Mouse (Mus musculus): ENCODE measurements at regions not wholly inside any gene's neighbourhood (a gene's known extent, or its start where the extent isn't known, plus 50 kb on each side); places are given as distances from the start of the nearest gene placed in this dataset.

DNA sequence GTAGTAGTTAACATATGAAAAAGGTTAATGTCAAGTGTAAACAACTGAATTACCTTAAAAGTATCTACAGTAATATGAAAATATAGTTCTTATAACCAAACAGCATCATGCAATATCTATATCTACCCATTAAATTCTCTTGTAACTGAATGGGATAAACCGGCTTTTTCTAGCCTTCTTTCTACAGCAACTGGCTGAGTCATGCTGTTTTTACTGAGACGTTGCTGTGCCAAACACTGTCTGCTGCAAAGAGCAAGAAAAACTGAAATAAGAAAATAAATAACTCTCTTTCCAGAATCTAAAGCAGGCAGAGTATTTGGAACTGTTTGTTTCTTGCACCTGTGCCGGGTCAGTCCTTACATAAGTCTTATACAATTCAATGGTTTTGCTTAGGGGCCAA, 74.0 kb downstream of the Nxf2 start:
- H3K4me3 ChIP-seq (ENCODE audit: low read depth, low read length) = no peak overlapping the region
- no peak for ATAC-seq (replicated peaks; ENCODE audit: low FRiP score, low TSS enrichment, low read depth)
- no peaks in the 10 kb centered on the region for H3K36me3 ChIP-seq (ENCODE audit: control insufficient read depth, insufficient read depth, low read length)
- no peaks in the 10 kb centered on the region for H3K9me3 ChIP-seq (ENCODE audit: control insufficient read depth, low read length)
- no peak overlapping the region for H3K4me2 ChIP-seq (ENCODE audit: low read length)
- no peaks in the 10 kb centered on the region for H3K4me1 ChIP-seq (replicated peaks; ENCODE audit: control insufficient read depth, insufficient read depth, low read length)
- 86% methylated on average over 3 of the region's 3 CpGs for WGBS
- no peak for DNase-seq (ENCODE audit: low spot score)
- no peak overlapping the region for H3K9ac ChIP-seq (ENCODE audit: low read length)
- H3K27me3 ChIP-seq (replicated peaks; ENCODE audit: control insufficient read depth, insufficient read depth, low read length) = no peaks in the 10 kb centered on the region
- no peak overlapping the region for H3K27ac ChIP-seq (ENCODE audit: low read depth)

- Histone ChIP-seq H3K9ac (ENCODE audit: low read length) (no peak overlapping the region), H3K27ac (ENCODE audit: low read depth) (no peak overlapping the region), H3K4me3 (ENCODE audit: low read depth, low read length) (no peak overlapping the region), H3K4me1 (replicated peaks; ENCODE audit: control insufficient read depth, insufficient read depth, low read length) (no peaks in the 10 kb centered on the region), H3K9me3 (ENCODE audit: control insufficient read depth, low read length) (no peaks in the 10 kb centered on the region), H3K27me3 (replicated peaks; ENCODE audit: control insufficient read depth, insufficient read depth, low read length) (no peaks in the 10 kb centered on the region), H3K4me2 (ENCODE audit: low read length) (no peak overlapping the region), H3K36me3 (ENCODE audit: control insufficient read depth, insufficient read depth, low read length) (no peaks in the 10 kb centered on the region)
- ATAC-seq (replicated peaks; ENCODE audit: low FRiP score, low TSS enrichment, low read depth) (no peak), DNase-seq (ENCODE audit: low spot score) (no peak)
- 82% methylated on average over 4 of the region's 4 CpGs for WGBS
Observed at GRCm38 (mm10) chrX:134889634-134890033, 74.9 kb downstream of the Nxf2 start.

GRCm38 (mm10) chrX:134882334-134882733, 73.3 kb upstream of the Armcx2 start:
- Histone ChIP-seq H3K27ac (ENCODE audit: low read depth) (peak overlapping the region; percentile 76), H3K4me3 (ENCODE audit: low read depth, low read length) (no peak overlapping the region), H3K4me1 (replicated peaks; ENCODE audit: control insufficient read depth, insufficient read depth, low read length) (no peaks in the 10 kb centered on the region; the same call in 1 of the 2 replicates), H3K9me3 (ENCODE audit: control insufficient read depth, low read length) (no peaks in the 10 kb centered on the region), H3K4me2 (ENCODE audit: low read length) (0 out of 2 replicates have a peak overlapping the region, but pooled peaks have one; percentile 13), H3K27me3 (replicated peaks; ENCODE audit: control insufficient read depth, insufficient read depth, low read length) (no peaks in the 10 kb centered on the region; the same call in 1 of the 2 replicates), H3K9ac (ENCODE audit: low read length) (no peak overlapping the region), H3K36me3 (ENCODE audit: control insufficient read depth, insufficient read depth, low read length) (no peaks in the 10 kb centered on the region)
- DNase-seq (ENCODE audit: low spot score) (no peak), ATAC-seq (replicated peaks; ENCODE audit: low FRiP score, low TSS enrichment, low read depth) (no peak)
- 48% methylated on average over 5 of the region's 5 CpGs for WGBS

DNA sequence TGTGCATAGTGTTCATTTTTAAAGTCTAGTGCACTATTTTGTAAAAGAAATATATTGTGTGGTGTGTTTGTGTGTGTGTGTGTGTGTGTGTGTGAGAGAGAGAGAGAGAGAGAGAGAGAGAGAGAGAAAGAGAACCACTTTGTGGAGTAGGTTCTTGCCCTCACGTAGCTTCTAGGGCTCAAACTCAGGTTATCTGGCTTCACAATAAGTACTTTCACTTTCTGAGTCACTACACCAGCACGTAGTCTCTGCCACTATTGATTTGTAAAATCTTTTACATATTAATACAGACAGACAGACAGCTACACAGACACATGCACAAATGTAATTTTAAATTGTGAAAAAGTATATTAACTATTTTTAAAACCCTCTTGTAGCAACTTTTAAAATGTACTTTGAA, 70.9 kb upstream of the Armcx2 start:
- H3K4me3 ChIP-seq (ENCODE audit: low read depth, low read length) = no peak overlapping the region
- no peak overlapping the region for H3K4me2 ChIP-seq (ENCODE audit: low read length)
- peaks cover under 1% of the 10 kb centered on the region; the same call in 1 of the 2 replicates for H3K27me3 ChIP-seq (replicated peaks; ENCODE audit: control insufficient read depth, insufficient read depth, low read length)
- no peak for DNase-seq (ENCODE audit: low spot score)
- H3K4me1 ChIP-seq (replicated peaks; ENCODE audit: control insufficient read depth, insufficient read depth, low read length) = no peaks in the 10 kb centered on the region; the same call in 1 of the 2 replicates
- no peak overlapping the region for H3K9ac ChIP-seq (ENCODE audit: low read length)
- H3K9me3 ChIP-seq (ENCODE audit: control insufficient read depth, low read length) = no peaks in the 10 kb centered on the region
- 69% methylated on average over 2 of the region's 2 CpGs for WGBS
- no peak for ATAC-seq (replicated peaks; ENCODE audit: low FRiP score, low TSS enrichment, low read depth)
- no peak overlapping the region for H3K27ac ChIP-seq (ENCODE audit: low read depth)
- no peaks in the 10 kb centered on the region for H3K36me3 ChIP-seq (ENCODE audit: control insufficient read depth, insufficient read depth, low read length)

DNA sequence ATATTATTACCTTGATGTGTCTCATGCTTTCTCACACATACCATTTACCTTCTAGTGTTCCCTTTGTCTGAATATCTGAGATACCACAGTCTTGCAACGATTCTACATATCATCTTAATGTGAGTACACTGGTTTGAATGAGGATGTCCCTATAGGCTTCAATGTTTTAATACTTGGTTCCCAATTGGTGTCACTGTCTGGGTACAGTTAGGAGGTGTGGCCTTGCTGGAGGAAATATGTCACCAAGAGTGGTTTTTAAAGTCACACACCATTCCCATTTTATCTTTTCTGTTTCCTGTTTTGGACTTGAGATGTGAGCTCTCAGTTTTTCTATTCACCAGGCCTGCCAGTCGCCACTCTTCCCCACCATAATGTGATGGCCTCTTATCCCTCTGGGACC, 69.8 kb upstream of the Armcx2 start:
- 0 out of 2 replicates have a peak, but pooled peaks cover 3% of the 10 kb centered on the region for H3K27me3 ChIP-seq (replicated peaks; ENCODE audit: control insufficient read depth, insufficient read depth, low read length)
- ATAC-seq (replicated peaks; ENCODE audit: low FRiP score, low TSS enrichment, low read depth) = no peak
- peaks cover 4% of the 10 kb centered on the region for H3K4me1 ChIP-seq (replicated peaks; ENCODE audit: control insufficient read depth, insufficient read depth, low read length)
- no peak overlapping the region for H3K9ac ChIP-seq (ENCODE audit: low read length)
- H3K4me3 ChIP-seq (ENCODE audit: low read depth, low read length) = no peak overlapping the region
- no peak overlapping the region for H3K4me2 ChIP-seq (ENCODE audit: low read length)
- no peaks in the 10 kb centered on the region for H3K36me3 ChIP-seq (ENCODE audit: control insufficient read depth, insufficient read depth, low read length)
- H3K27ac ChIP-seq (ENCODE audit: low read depth) = no peak overlapping the region
- DNase-seq (ENCODE audit: low spot score) = no peak
- H3K9me3 ChIP-seq (ENCODE audit: control insufficient read depth, low read length) = no peaks in the 10 kb centered on the region
- 70% methylated on average over 2 of the region's 2 CpGs for WGBS

DNA sequence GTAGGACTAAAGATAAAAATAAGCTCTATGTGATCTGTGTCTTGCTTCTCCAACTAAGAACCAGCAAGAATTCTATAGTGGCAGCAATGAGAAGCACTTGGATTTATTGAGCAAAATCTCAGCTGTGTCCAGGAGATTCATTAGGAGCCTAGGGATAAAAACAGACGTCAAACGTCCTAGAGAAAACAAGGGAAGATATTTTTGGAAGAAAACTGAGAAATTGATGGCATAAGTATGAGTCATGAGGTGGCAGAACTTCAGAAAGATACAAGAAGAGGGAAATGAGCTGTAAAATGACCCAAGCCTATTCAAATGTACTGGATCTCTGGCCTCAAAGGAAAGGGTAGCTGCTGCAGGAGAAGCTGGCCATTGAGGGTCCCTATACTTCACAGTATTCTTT, 65.7 kb upstream of the Armcx2 start:
- Histone ChIP-seq H3K36me3 (ENCODE audit: control insufficient read depth, insufficient read depth, low read length) (no peaks in the 10 kb centered on the region), H3K27me3 (replicated peaks; ENCODE audit: control insufficient read depth, insufficient read depth, low read length) (0 out of 2 replicates have a peak, but pooled peaks cover 5% of the 10 kb centered on the region), H3K4me2 (ENCODE audit: low read length) (no peak overlapping the region), H3K9ac (ENCODE audit: low read length) (no peak overlapping the region), H3K9me3 (ENCODE audit: control insufficient read depth, low read length) (no peaks in the 10 kb centered on the region), H3K4me3 (ENCODE audit: low read depth, low read length) (no peak overlapping the region), H3K27ac (ENCODE audit: low read depth) (no peak overlapping the region), H3K4me1 (replicated peaks; ENCODE audit: control insufficient read depth, insufficient read depth, low read length) (peaks cover 4% of the 10 kb centered on the region; the same call in 1 of the 2 replicates)
- WGBS = 37% methylated on average over 2 of the region's 2 CpGs
- no peak for DNase-seq (ENCODE audit: low spot score)
- ATAC-seq (replicated peaks; ENCODE audit: low FRiP score, low TSS enrichment, low read depth) = no peak

GRCm38 (mm10) chrX:134873651-134874050, 64.6 kb upstream of the Armcx2 start:
- no peak overlapping the region for H3K4me2 ChIP-seq (ENCODE audit: low read length)
- WGBS = 38% methylated on average over 1 of the region's 1 CpGs
- H3K4me3 ChIP-seq (ENCODE audit: low read depth, low read length) = no peak overlapping the region
- H3K27ac ChIP-seq (ENCODE audit: low read depth) = no peak overlapping the region
- no peak overlapping the region for H3K9ac ChIP-seq (ENCODE audit: low read length)
- peaks cover 4% of the 10 kb centered on the region; the same call in 1 of the 2 replicates for H3K4me1 ChIP-seq (replicated peaks; ENCODE audit: control insufficient read depth, insufficient read depth, low read length)
- H3K27me3 ChIP-seq (replicated peaks; ENCODE audit: control insufficient read depth, insufficient read depth, low read length) = 0 out of 2 replicates have a peak, but pooled peaks cover 5% of the 10 kb centered on the region
- no peak for DNase-seq (ENCODE audit: low spot score)
- ATAC-seq (replicated peaks; ENCODE audit: low FRiP score, low TSS enrichment, low read depth) = no peak
- no peaks in the 10 kb centered on the region for H3K36me3 ChIP-seq (ENCODE audit: control insufficient read depth, insufficient read depth, low read length)
- no peaks in the 10 kb centered on the region for H3K9me3 ChIP-seq (ENCODE audit: control insufficient read depth, low read length)

GRCm38 (mm10) chrX:134861641-134862040, 52.6 kb upstream of the Armcx2 start:
- WGBS = 90% methylated on average over 1 of the region's 1 CpGs
- no peak overlapping the region for H3K4me3 ChIP-seq (ENCODE audit: low read depth, low read length)

More at GRCm38 (mm10) chrX:134861641-134862040, 52.6 kb upstream of the Armcx2 start:
- Histone ChIP-seq H3K4me1 (replicated peaks; ENCODE audit: control insufficient read depth, insufficient read depth, low read length) (no peaks in the 10 kb centered on the region), H3K9me3 (ENCODE audit: control insufficient read depth, low read length) (no peaks in the 10 kb centered on the region), H3K4me2 (ENCODE audit: low read length) (no peak overlapping the region), H3K27ac (ENCODE audit: low read depth) (no peak overlapping the region), H3K9ac (ENCODE audit: low read length) (no peak overlapping the region), H3K27me3 (replicated peaks; ENCODE audit: control insufficient read depth, insufficient read depth, low read length) (no peaks in the 10 kb centered on the region), H3K36me3 (ENCODE audit: control insufficient read depth, insufficient read depth, low read length) (no peaks in the 10 kb centered on the region)
- no peak for DNase-seq (ENCODE audit: low spot score)
- no peak for ATAC-seq (replicated peaks; ENCODE audit: low FRiP score, low TSS enrichment, low read depth)
